Mouse (Mus musculus) adrenal gland, adult 8-10 months (tissue): ENCODE measurements at regions not wholly inside any gene's neighbourhood (a gene's known extent, or its start where the extent isn't known, plus 50 kb on each side); places are given as distances from the start of the nearest gene placed in this dataset.

Experiments
- DNase-seq: peaks from one replicate; pipeline ENCODE4 v3.0.0; 2022

GRCm38 (mm10) chr5:46083293-46083692 is 225.9 kb upstream of the Lcorl start:
- no peak for DNase-seq

GRCm38 (mm10) chr5:46073744-46074143 is 216.3 kb upstream of the Lcorl start:
- DNase-seq = no peak

GRCm38 (mm10) chr5:46073136-46073535 is 215.7 kb upstream of the Lcorl start:
- DNase-seq = no peak

- no peak for DNase-seq
Measured at GRCm38 (mm10) chr5:46059910-46060309, 202.5 kb upstream of the Lcorl start.

- no peak for DNase-seq
Measured at GRCm38 (mm10) chr5:46054850-46055249, 197.4 kb upstream of the Lcorl start.

- no peak for DNase-seq
Measured at GRCm38 (mm10) chr5:46042684-46043348, 185.4 kb upstream of the Lcorl start.

GRCm38 (mm10) chr5:46033008-46033676 is 175.7 kb upstream of the Lcorl start:
- DNase-seq = peak; percentile 33

GRCm38 (mm10) chr5:46032206-46032605 is 174.8 kb upstream of the Lcorl start:
- no peak for DNase-seq

- no peak for DNase-seq
Measured at GRCm38 (mm10) chr5:46024138-46024537, 166.7 kb upstream of the Lcorl start.

- DNase-seq = no peak
Measured at GRCm38 (mm10) chr5:46023456-46023855, 166.0 kb upstream of the Lcorl start.

- no peak for DNase-seq
Measured at GRCm38 (mm10) chr5:46022047-46022422, 164.6 kb upstream of the Lcorl start.

- no peak for DNase-seq
Measured at GRCm38 (mm10) chr5:46021398-46022046, 164.1 kb upstream of the Lcorl start.

- DNase-seq = no peak
Measured at GRCm38 (mm10) chr5:46020175-46020574, 162.8 kb upstream of the Lcorl start.

GRCm38 (mm10) chr5:46007446-46007845 is 150.0 kb upstream of the Lcorl start:
- no peak for DNase-seq

- no peak for DNase-seq
Measured at GRCm38 (mm10) chr5:46006691-46007090, 149.3 kb upstream of the Lcorl start.

GRCm38 (mm10) chr5:46006228-46006627 is 148.8 kb upstream of the Lcorl start:
- DNase-seq = no peak

GRCm38 (mm10) chr5:46005631-46006030 is 148.2 kb upstream of the Lcorl start:
- DNase-seq = no peak

GRCm38 (mm10) chr5:46002011-46002410 is 144.6 kb upstream of the Lcorl start:
- no peak for DNase-seq

- DNase-seq = no peak
Measured at GRCm38 (mm10) chr5:45957766-45958165, 100.4 kb upstream of the Lcorl start.

- no peak for DNase-seq
Measured at GRCm38 (mm10) chr5:45943970-45944369, 86.6 kb upstream of the Lcorl start.

GRCm38 (mm10) chr5:45932970-45933369 is 75.6 kb upstream of the Lcorl start:
- no peak for DNase-seq

- no peak for DNase-seq
Measured at GRCm38 (mm10) chr5:45931252-45931651, 73.8 kb upstream of the Lcorl start.

GRCm38 (mm10) chr5:45925879-45926410 is 68.5 kb upstream of the Lcorl start:
- no peak for DNase-seq
